Mouse (Mus musculus) leukemia stem cell, adult 10-12 weeks (primary cell): ENCODE measurements around the gene Rps6kb2. TPM values are rescaled to one million over a fixed set of nuclear protein-coding genes. Genes with fewer than 3 reads are reported as not detected.

ENCODE experiments used
- polyA plus RNA-seq: library from polyadenylated mRNA; stranded (reverse); fragments of >175 nt; gene quantifications from 2 replicates; pipeline ENCODE4 v1.2.3, GENCODE M21; 2012; ENCODE audit warnings: low replicate concordance

The Rps6kb2 gene
- polyA plus RNA-seq = 165 and 201 TPM in 2 replicates

DNA sequence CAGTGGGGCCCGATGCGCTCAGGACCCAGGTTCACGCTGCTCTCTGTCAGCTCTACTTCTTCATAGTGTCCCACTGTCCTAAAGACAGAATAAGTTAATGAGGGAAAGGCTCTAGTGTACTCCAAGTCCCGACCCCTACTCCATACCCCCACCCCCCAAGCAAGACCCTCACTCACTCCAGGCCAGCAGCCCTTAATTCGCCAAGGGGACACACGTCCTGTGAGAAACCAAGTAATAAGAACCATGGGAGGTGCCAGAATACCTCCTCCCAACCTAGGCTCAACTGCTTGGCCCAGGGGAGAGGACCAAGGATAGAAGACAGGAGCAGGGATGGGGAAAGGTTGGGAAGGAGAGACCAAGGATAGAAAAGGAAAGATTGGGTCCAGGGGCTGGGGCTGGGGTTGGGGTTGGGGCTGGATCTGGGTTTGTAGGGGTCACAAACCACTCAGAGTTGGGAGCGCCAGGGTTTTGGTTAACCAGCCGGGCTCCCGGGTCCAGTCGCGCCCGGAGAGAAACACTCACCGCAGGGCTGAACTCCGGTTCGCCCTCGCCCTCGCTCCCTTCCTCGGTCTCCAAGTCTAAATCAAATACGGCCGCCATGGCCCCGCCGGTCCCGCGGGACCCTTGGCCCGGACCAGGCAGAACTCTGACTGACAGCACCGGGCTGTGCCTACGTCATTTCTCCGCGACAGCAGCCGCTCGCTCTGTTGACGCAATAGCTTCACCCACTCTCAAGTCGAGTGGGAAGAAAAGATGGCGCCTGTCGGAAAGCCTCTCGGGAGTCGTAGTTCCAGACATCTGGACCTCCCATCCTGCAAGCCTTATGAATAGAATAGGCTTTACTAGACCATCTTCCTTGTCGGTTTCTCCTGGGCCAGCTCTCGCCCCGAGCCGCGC lies at the start of gene Rps6kb2:
TSS of gene Rps6kb2 (minus strand) at position 709 of the 897 bp plus-strand sequence.

GRCm38 (mm10) chr19:4201291-4201909 lies 38.2 kb upstream of the Rps6kb2 start, which contains the start of gene Rad9a:
TSS of gene Rad9a (minus strand) at chr19:4201662.

DNA sequence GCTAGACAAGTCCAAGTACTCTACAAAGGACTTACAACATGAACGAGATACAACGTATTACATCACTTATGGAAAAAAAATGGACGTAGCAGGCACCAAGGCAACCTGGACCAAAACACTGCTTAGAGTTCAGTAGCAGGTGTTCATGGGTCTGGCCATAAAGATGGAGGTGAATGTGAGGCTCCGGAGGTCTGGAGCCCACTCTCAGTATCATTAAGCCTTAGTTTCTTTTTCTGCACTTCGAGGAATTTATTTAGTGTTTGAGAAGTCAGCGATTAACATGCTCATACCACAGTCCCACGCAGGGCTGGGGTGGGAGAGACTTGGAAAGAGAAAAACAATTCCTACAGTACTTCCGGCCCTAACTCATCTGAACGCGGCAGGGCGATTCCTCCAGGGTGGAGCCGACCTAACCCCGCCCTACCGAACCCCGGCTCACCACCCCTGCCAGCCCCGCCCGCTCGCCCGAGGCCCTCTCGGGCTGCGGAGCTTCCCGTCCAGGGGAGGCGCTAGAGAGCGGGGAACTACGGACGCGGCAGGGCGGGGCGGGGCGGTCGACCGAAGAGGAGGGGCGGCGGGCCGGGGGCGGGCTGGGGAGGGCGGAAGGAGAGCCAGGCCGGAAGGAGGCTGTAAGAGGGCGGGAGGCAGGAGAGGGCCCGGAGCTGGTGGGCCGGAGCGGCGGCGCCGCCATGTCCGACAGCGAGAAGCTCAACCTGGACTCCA lies 28.5 kb upstream of the Rps6kb2 start, which contains the start of gene Ppp1ca:
TSS of gene Ppp1ca (plus strand) at position 538 of the 723 bp plus-strand sequence.

DNA sequence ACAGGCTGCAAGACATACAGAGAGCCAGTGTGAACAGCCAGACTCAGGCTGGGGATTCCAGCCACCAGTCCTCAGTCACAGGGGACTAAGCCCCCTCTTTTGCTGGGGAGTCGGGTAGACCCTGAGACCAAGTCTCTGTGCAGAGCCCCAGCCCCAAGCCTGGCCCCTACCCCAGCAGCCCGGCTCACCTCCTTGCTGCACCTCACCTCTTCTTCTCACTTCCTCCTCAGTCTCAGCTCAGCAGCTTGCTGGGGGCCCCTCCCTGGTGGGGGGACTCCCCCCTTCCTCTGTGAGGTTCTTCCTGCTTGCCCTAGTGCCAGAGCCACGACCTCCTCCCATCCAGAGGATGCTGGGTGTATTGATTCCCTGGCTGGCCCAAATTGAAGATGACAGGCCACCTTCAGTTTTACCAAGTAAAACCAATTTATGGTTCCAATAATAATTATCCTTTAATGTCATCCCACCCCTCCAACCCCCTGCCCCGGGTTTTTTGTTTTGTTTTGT lies 27.7 kb upstream of the Rps6kb2 start, which contains the start of gene Tbc1d10c:
TSS of gene Tbc1d10c (minus strand) at position 454 of the 504 bp plus-strand sequence.

GRCm38 (mm10) chr19:4175368-4175947 lies 12.3 kb upstream of the Rps6kb2 start, which contains the start of gene Carns1:
TSS of gene Carns1 (minus strand) at chr19:4175479.

DNA sequence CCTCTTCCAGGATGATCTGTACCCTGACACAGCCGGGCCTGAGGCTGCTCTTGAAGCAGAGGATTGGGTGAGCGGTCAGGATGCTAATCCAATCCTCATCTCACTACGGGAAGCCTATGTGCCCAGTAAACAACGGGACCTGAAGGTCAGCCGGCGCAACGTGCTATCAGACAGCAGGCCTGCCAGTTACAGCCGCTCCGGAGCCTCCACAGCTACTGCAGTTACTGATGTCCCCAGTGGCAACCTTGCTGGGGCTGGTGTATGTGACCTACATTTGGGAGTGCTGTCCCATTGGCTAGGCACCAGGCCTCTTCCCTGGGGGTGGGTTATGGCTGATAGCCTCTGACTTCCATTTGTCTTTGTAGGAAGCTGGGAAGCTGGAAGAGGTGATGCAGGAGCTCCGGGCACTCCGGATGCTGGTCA lies 9.9 kb downstream of the Rps6kb2 start, which contains the start of gene Ptprcap:
TSS of gene Ptprcap (plus strand) at position 373 of the 423 bp plus-strand sequence.

GRCm38 (mm10) chr19:4148491-4148806 lies 14.7 kb downstream of the Rps6kb2 start, which contains the start of gene Coro1b:
TSS of gene Coro1b (plus strand) at chr19:4148619.

GRCm38 (mm10) chr19:4143759-4144268 lies 19.3 kb downstream of the Rps6kb2 start, which contains the start of gene Cabp4:
TSS of gene Cabp4 (minus strand) at chr19:4144033.

DNA sequence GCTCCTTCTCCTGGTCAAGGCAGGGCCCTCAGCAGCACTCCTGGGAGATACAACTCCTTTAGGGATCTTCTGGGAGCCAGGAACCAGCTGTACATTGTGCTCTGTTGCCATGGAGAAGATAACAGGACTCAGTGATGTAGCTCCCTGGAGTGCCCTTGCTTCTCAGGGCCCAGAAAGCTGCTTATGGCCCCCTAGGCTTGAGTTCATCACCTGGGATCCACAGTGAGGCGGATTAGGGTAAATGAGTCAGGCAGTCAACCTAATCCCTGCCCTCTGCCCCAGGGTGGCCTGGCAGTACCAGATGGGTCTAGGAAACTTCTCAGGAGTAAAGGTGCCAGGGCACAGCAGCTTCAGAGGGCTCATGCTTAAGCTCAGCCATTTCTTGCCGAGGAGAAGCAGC lies 23.7 kb downstream of the Rps6kb2 start, which contains the start of gene Gpr152:
TSS of gene Gpr152 (plus strand) at position 342 of the 400 bp plus-strand sequence.

DNA sequence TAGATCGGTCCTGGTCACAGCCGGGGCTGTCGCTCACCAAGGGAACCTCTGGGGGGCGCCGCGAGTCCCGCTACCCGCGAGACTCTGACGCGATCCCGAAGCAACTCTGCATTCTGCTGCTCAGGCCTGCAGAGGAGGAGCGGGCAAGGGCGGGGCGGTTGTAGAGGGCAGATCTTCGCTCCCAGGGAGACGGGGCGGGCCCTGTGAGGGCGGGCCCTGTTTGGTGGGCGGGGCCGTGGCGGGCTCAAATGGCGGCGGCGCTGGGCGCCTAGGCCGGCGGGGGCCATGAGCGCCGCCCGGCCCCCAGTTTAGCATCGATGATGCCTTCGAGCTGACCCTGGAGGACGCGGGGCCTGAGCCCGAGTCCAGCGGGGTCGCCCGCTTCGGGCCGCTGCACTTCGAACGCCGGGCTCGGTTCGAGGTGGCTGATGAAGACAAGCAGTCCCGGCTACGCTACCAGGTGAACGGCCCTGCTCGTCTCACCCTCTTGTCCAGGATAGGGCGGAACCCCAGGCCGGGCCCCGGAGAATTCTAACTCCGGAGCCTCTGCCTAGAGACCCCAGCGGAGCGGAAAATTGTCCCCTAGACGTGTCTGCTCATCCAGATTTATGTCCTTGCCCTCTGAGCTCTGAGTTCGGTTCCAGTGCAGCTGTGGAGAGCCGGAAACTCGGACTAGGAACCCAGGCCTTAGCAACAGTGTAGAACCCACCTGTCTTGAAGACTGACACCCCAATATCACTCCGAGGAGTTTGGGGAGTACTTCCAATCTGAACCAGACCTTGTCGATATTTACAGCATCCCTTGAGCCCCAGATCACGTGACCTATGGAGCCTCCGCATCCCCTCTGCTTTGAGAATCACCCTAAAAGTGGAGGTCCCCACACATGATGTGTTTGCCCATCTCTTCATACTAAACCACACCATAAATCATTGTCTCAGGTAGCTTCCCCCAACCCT lies 37.1 kb downstream of the Rps6kb2 start, which contains the start of gene Aip:
TSS of gene Aip (minus strand) at position 118 of the 956 bp plus-strand sequence.

Other genes with a start within 250 kb of the Rps6kb2 start
- 3.5 and 4.9 TPM in 2 replicates for gene Aldh3b1, start 233.5 kb downstream of the Rps6kb2 start, polyA plus RNA-seq
- 122 and 124 TPM in 2 replicates for gene Unc93b1, start 228.2 kb downstream of the Rps6kb2 start, polyA plus RNA-seq
- not detected in 2 replicates for gene Aldh3b3, start 204.7 kb downstream of the Rps6kb2 start, polyA plus RNA-seq
- 0.26 and 0.83 TPM in 2 replicates for gene Aldh3b2, start 191.0 kb downstream of the Rps6kb2 start, polyA plus RNA-seq
- gene Acy3, start 176.8 kb downstream of the Rps6kb2 start, polyA plus RNA-seq = 4.2 and 13.1 TPM in 2 replicates
- gene Tbx10, start 170.6 kb downstream of the Rps6kb2 start, polyA plus RNA-seq = not detected in 2 replicates
- 18.3 and 18.7 TPM in 2 replicates for gene Nudt8, start 162.8 kb downstream of the Rps6kb2 start, polyA plus RNA-seq
- 5.0 TPM in 2 replicates for gene Gm49405, start 162.7 kb downstream of the Rps6kb2 start, polyA plus RNA-seq
- gene Doc2g, start 160.0 kb downstream of the Rps6kb2 start, polyA plus RNA-seq = 9.6 and 25.7 TPM in 2 replicates
- gene Ndufv1, start 150.5 kb downstream of the Rps6kb2 start, polyA plus RNA-seq = 116 and 238 TPM in 2 replicates
- gene Gstp1, start 125.4 kb downstream of the Rps6kb2 start, polyA plus RNA-seq = 87.4 and 343 TPM in 2 replicates
- 0.83 TPM in 1 of 2 replicates, not detected in the other for gene Gstp2, start 117.3 kb downstream of the Rps6kb2 start, polyA plus RNA-seq
- 8.9 and 10.2 TPM in 2 replicates for gene Gstp3, start 103.8 kb downstream of the Rps6kb2 start, polyA plus RNA-seq
- not detected in 2 replicates for gene Cabp2, start 81.8 kb downstream of the Rps6kb2 start, polyA plus RNA-seq
- gene Cdk2ap2, start 66.2 kb downstream of the Rps6kb2 start, polyA plus RNA-seq = 187 and 207 TPM in 2 replicates
- gene Pitpnm1, start 63.4 kb downstream of the Rps6kb2 start, polyA plus RNA-seq = 116 and 152 TPM in 2 replicates
- 140 and 201 TPM in 2 replicates for gene Aip, start 37.5 kb downstream of the Rps6kb2 start, polyA plus RNA-seq
- not detected in 2 replicates for gene Gpr152, start 23.6 kb downstream of the Rps6kb2 start, polyA plus RNA-seq
- gene Cabp4, start 19.3 kb downstream of the Rps6kb2 start, polyA plus RNA-seq = 0.80 and 4.6 TPM in 2 replicates
- gene Coro1b, start 14.7 kb downstream of the Rps6kb2 start, polyA plus RNA-seq = 68.6 and 81.7 TPM in 2 replicates
- gene Ptprcap, start 9.8 kb downstream of the Rps6kb2 start, polyA plus RNA-seq = 311 and 444 TPM in 2 replicates
- 2.9 and 5.8 TPM in 2 replicates for gene Carns1, start 12.1 kb upstream of the Rps6kb2 start, polyA plus RNA-seq
- 91.7 and 91.9 TPM in 2 replicates for gene Tbc1d10c, start 27.9 kb upstream of the Rps6kb2 start, polyA plus RNA-seq
- 230 and 449 TPM in 2 replicates for gene Ppp1ca, start 28.7 kb upstream of the Rps6kb2 start, polyA plus RNA-seq
- 31.9 and 46.0 TPM in 2 replicates for gene Rad9a, start 38.3 kb upstream of the Rps6kb2 start, polyA plus RNA-seq
- gene Clcf1, start 50.9 kb upstream of the Rps6kb2 start, polyA plus RNA-seq = 22.4 and 34.6 TPM in 2 replicates
- 2.6 and 21.1 TPM in 2 replicates for gene AC109138.7, start 51.0 kb upstream of the Rps6kb2 start, polyA plus RNA-seq
- gene Pold4, start 68.5 kb upstream of the Rps6kb2 start, polyA plus RNA-seq = 20.7 and 38.4 TPM in 2 replicates
- 5.1 and 6.5 TPM in 2 replicates for gene Ssh3, start 105.8 kb upstream of the Rps6kb2 start, polyA plus RNA-seq
- 7.3 and 8.3 TPM in 2 replicates for gene Ankrd13d, start 119.8 kb upstream of the Rps6kb2 start, polyA plus RNA-seq
- 462 and 498 TPM in 2 replicates for gene Grk2, start 142.9 kb upstream of the Rps6kb2 start, polyA plus RNA-seq
- gene Kdm2a, start 234.9 kb upstream of the Rps6kb2 start, polyA plus RNA-seq = 52.8 and 66.9 TPM in 2 replicates